Mouse (Mus musculus): ENCODE results near the gene Coq5.
A peak's percentile ranks its signal among the peaks of the same experiment; 100 is the strongest.

- TF ChIP-seq CTCF (IDR thresholded peaks at IDR 0.05; ENCODE audit: extremely low read depth, insufficient read depth, insufficient read length, insufficient replicate concordance) (peak; percentile 18; the same call in 1 of the 2 replicates), POLR2A (IDR thresholded peaks at IDR 0.05; ENCODE audit: low read depth, low read length) (no peak)
These were observed 3.5 kb upstream of the Coq5 start for GRCm38 (mm10) chr5:115275998-115276397.
